Mouse (Mus musculus): ENCODE measurements at regions not wholly inside any gene's neighbourhood (a gene's known extent, or its start where the extent isn't known, plus 50 kb on each side); places are given as distances from the start of the nearest gene placed in this dataset.

DNA sequence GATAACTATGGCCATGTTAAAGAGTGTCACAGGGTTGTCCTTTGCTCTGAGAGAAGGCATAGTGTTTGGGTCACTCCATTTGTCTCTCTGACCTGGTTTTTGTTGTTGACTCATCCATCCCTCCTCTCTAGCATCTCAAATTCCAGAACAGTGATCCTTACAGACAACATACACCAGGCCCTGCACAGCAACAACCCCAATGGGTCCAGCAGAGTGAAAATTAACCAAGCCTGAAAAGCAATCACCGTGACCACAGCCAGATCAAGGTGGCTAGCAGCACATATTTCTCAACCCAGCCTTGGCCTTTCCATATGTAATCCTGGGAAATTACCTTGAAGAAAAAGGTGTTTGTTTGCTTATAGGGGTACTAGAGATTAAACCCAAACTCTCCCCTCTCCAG is 162.0 kb upstream of the Plekha5 start:
- no peaks in the 10 kb centered on the region for H3K27me3 ChIP-seq (replicated peaks)
- 94% methylated on average over 1 of the region's 1 CpGs for WGBS
- H3K4me1 ChIP-seq: no peaks in the 10 kb centered on the region
- H3K4me3 ChIP-seq: no peak overlapping the region
- no peaks in the 10 kb centered on the region for H3K36me3 ChIP-seq (replicated peaks)
- H3K4me2 ChIP-seq: no peak overlapping the region
- no peak overlapping the region for H3K27ac ChIP-seq
- no peaks in the 10 kb centered on the region for H3K9me3 ChIP-seq
- no peak for ATAC-seq (replicated peaks)
- no peak overlapping the region for H3K9ac ChIP-seq

DNA sequence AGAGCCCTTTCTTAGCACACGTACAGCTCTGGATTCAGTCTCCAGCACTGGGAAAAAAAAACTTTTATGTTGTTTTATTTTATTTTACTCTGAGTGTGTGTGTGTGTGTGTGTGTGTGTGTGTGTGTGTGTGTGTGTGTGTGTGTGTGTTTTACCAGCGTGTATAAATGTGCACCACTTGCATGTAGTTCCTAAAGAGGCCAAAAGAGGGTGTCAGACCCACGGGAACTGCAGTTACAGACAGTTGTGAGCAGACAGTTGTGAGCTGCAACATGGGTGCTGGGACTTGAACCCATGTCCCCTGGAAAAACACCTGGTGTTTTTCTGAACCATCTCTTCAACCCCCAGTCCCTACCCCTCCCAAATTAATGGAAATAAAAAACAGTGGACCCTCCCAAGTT is 165.1 kb upstream of the Plekha5 start:
- no peaks in the 10 kb centered on the region for H3K4me1 ChIP-seq
- no peak overlapping the region for H3K27ac ChIP-seq
- ATAC-seq (replicated peaks): no peak
- no peak overlapping the region for H3K4me3 ChIP-seq
- H3K9me3 ChIP-seq: no peaks in the 10 kb centered on the region
- WGBS: 88% methylated on average over 3 of the region's 3 CpGs
- no peak overlapping the region for H3K9ac ChIP-seq
- H3K4me2 ChIP-seq: no peak overlapping the region
- no peaks in the 10 kb centered on the region for H3K36me3 ChIP-seq (replicated peaks)
- no peaks in the 10 kb centered on the region for H3K27me3 ChIP-seq (replicated peaks)

DNA sequence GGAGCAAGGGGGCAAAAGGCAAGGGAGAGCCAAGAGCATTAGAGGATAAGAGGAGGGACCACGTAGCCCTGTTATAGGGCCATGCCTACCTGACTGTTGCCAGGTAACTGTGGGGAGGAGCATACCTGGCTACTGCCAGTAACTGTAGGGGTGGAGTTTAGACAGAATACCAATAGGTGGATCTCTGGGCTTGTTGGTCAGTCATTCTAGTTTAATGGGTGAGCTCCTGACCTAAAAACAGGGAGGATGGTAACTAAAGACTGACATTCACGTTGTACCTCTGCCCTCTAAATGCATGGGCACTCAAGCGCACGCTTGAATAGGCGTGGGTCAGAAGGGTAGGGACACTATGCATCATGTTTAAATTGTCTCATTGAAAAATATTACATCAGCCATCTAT is 165.8 kb upstream of the Plekha5 start:
- H3K27me3 ChIP-seq (replicated peaks): no peaks in the 10 kb centered on the region
- no peaks in the 10 kb centered on the region for H3K36me3 ChIP-seq (replicated peaks)
- no peak overlapping the region for H3K4me2 ChIP-seq
- H3K9ac ChIP-seq: no peak overlapping the region
- H3K4me3 ChIP-seq: no peak overlapping the region
- H3K4me1 ChIP-seq: no peaks in the 10 kb centered on the region
- no peak for ATAC-seq (replicated peaks)
- H3K9me3 ChIP-seq: no peaks in the 10 kb centered on the region
- WGBS: 79% methylated on average over 5 of the region's 5 CpGs
- H3K27ac ChIP-seq: no peak overlapping the region

GRCm38 (mm10) chr6:140251527-140251926 is 172.3 kb upstream of the Plekha5 start:
- no peak overlapping the region for H3K4me2 ChIP-seq
- 83% methylated on average over 4 of the region's 4 CpGs for WGBS

GRCm38 (mm10) chr6:140243411-140244151 is 180.3 kb upstream of the Plekha5 start:
- Histone ChIP-seq H3K27ac (no peak overlapping the region), H3K4me2 (no peak overlapping the region), H3K27me3 (replicated peaks) (no peaks in the 10 kb centered on the region), H3K4me1 (peaks cover 4% of the 10 kb centered on the region; the same call in 1 of the 2 replicates), H3K9ac (no peak overlapping the region), H3K36me3 (replicated peaks) (no peaks in the 10 kb centered on the region), H3K4me3 (no peak overlapping the region), H3K9me3 (no peaks in the 10 kb centered on the region)
- WGBS: 18% methylated on average over 8 of the region's 8 CpGs
- ATAC-seq (replicated peaks): peak; percentile 39; the same call in 1 of the 2 replicates

More at GRCm38 (mm10) chr6:140251527-140251926, 172.3 kb upstream of the Plekha5 start:
- H3K9me3 ChIP-seq: no peaks in the 10 kb centered on the region
- H3K4me1 ChIP-seq: no peaks in the 10 kb centered on the region
- no peaks in the 10 kb centered on the region for H3K36me3 ChIP-seq (replicated peaks)
- H3K4me3 ChIP-seq: no peak overlapping the region
- no peaks in the 10 kb centered on the region for H3K27me3 ChIP-seq (replicated peaks)
- no peak for ATAC-seq (replicated peaks)
- H3K27ac ChIP-seq: no peak overlapping the region
- H3K9ac ChIP-seq: no peak overlapping the region

DNA sequence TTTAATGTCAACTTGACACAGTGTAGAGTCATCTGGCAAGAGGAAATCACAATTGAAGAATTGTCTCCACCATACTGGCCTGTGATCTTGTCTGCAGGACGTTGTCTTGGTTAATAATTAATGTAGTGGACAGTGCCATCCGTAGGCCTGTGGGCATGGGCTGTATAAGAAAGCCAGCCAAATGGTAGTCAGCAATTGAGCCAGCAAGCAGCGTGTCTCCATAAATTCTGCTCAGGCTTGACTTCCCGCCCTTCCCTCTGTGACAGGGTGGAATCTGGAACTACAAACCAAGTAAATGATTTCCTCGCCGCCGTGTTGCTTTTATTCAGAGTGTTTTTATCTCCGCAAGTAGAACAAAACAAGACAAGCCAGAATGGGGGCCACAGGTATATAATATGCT is 184.5 kb upstream of the Plekha5 start:
- H3K4me3 ChIP-seq: no peak overlapping the region
- H3K9ac ChIP-seq: no peak overlapping the region
- no peak overlapping the region for H3K4me2 ChIP-seq
- H3K27me3 ChIP-seq (replicated peaks): no peaks in the 10 kb centered on the region
- H3K9me3 ChIP-seq: no peaks in the 10 kb centered on the region
- peaks cover 4% of the 10 kb centered on the region; the same call in 1 of the 2 replicates for H3K4me1 ChIP-seq
- ATAC-seq (replicated peaks): no peak
- no peak overlapping the region for H3K27ac ChIP-seq
- WGBS: 87% methylated on average over 8 of the region's 8 CpGs
- H3K36me3 ChIP-seq (replicated peaks): no peaks in the 10 kb centered on the region

DNA sequence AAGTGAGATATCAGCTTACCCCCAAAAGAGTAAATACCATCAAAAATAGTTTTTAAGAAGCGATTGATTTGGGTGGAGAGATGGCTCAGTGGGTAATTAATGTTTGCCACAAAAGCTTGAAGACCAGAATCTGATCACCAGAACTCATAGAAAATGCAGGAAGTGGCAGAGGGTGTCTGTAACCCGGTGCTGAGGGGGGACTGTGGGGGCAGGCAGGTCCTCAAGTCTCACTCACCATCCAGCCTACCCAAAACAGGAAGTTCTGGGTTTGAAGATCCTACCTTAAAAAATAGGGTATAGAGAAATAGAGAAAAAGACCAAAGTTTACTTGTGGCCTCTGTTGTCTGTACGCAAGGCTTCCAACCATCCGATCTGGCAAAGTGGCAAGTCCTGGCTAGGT is 190.3 kb upstream of the Plcz1 start:
- no peaks in the 10 kb centered on the region for H3K27me3 ChIP-seq (replicated peaks)
- H3K9ac ChIP-seq: no peak overlapping the region
- 89% methylated on average over 4 of the region's 4 CpGs for WGBS
- no peak for ATAC-seq (replicated peaks)
- peaks cover 8% of the 10 kb centered on the region; the same call in 1 of the 2 replicates for H3K4me1 ChIP-seq
- no peak overlapping the region for H3K4me3 ChIP-seq
- no peak overlapping the region for H3K27ac ChIP-seq
- H3K4me2 ChIP-seq: no peak overlapping the region
- H3K36me3 ChIP-seq (replicated peaks): no peaks in the 10 kb centered on the region
- no peaks in the 10 kb centered on the region for H3K9me3 ChIP-seq

- H3K36me3 ChIP-seq (replicated peaks): no peaks in the 10 kb centered on the region
- peak overlapping the region; percentile 53 for H3K27ac ChIP-seq
- no peak overlapping the region for H3K4me2 ChIP-seq
- no peaks in the 10 kb centered on the region for H3K9me3 ChIP-seq
- H3K4me3 ChIP-seq: no peak overlapping the region
- ATAC-seq (replicated peaks): no peak; the same call in 1 of the 2 replicates
- H3K9ac ChIP-seq: no peak overlapping the region
- peaks cover 8% of the 10 kb centered on the region; the same call in 1 of the 2 replicates for H3K4me1 ChIP-seq
- no peaks in the 10 kb centered on the region for H3K27me3 ChIP-seq (replicated peaks)
- WGBS: 53% methylated on average over 9 of the region's 9 CpGs
Observed at GRCm38 (mm10) chr6:140229295-140229694, 188.0 kb upstream of the Plcz1 start.

GRCm38 (mm10) chr6:140228741-140229140 is 187.5 kb upstream of the Plcz1 start:
- Histone ChIP-seq H3K9ac (no peak overlapping the region), H3K4me1 (peaks cover 8% of the 10 kb centered on the region; the same call in 1 of the 2 replicates), H3K4me3 (no peak overlapping the region), H3K27ac (0 out of 2 replicates have a peak overlapping the region, but pooled peaks have one; percentile 1), H3K36me3 (replicated peaks) (no peaks in the 10 kb centered on the region), H3K9me3 (no peaks in the 10 kb centered on the region), H3K4me2 (no peak overlapping the region), H3K27me3 (replicated peaks) (no peaks in the 10 kb centered on the region)
- 46% methylated on average over 7 of the region's 7 CpGs for WGBS
- ATAC-seq (replicated peaks): peak; percentile 70; the same call in 1 of the 2 replicates

DNA sequence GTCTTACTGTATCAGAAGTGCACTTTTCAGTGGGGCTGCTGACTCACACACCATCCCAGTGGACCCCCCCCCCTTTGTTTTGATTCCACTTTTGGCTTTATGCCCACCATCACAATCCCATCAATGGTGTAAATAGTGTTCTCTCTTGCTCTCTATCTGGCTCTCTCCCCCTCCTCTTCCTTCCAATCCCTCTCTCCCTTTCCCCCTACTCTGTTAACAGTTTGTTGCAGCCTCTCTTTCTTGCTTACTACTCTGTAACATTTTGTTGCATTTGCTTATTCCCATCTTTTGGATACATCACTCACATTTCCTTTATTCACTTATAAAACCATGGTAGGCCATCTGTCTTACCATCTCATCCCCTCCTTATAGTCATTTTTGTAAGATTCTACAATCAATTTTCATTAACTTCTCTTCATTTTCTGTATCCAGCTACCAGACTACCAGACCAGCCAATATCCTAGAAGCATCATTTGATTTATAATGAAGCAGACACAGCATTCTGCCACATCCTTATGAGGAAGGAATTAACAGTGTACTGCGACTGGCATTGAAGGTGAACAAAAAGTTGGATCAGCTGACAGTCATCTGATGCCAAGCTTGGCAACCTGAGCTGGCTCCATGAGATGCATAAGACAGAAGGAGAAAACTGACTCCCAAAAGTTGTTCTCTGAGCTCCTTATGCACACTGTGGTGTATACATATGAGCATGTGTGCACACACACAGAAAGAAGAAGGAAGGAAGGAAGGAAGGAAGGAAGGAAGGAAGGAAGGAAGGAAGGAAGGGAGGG is 181.5 kb upstream of the Plcz1 start:
- Histone ChIP-seq H3K9me3 (no peaks in the 10 kb centered on the region), H3K4me2 (no peak overlapping the region), H3K36me3 (replicated peaks) (no peaks in the 10 kb centered on the region), H3K27ac (no peak overlapping the region), H3K4me1 (no peaks in the 10 kb centered on the region), H3K27me3 (replicated peaks) (no peaks in the 10 kb centered on the region), H3K4me3 (no peak overlapping the region), H3K9ac (no peak overlapping the region)
- 0 out of 2 replicates have a peak, but pooled peaks have one; percentile 11 for ATAC-seq (replicated peaks)
- 68% methylated on average over 1 of the region's 1 CpGs for WGBS

- Histone ChIP-seq H3K9me3 (no peaks in the 10 kb centered on the region), H3K27ac (no peak overlapping the region), H3K9ac (no peak overlapping the region), H3K4me1 (no peaks in the 10 kb centered on the region), H3K4me3 (no peak overlapping the region), H3K4me2 (no peak overlapping the region), H3K27me3 (replicated peaks) (no peaks in the 10 kb centered on the region), H3K36me3 (replicated peaks) (no peaks in the 10 kb centered on the region)
- WGBS: 76% methylated on average over 5 of the region's 5 CpGs
- no peak; the same call in 1 of the 2 replicates for ATAC-seq (replicated peaks)
Observed at GRCm38 (mm10) chr6:140221653-140222272, 180.5 kb upstream of the Plcz1 start.

DNA sequence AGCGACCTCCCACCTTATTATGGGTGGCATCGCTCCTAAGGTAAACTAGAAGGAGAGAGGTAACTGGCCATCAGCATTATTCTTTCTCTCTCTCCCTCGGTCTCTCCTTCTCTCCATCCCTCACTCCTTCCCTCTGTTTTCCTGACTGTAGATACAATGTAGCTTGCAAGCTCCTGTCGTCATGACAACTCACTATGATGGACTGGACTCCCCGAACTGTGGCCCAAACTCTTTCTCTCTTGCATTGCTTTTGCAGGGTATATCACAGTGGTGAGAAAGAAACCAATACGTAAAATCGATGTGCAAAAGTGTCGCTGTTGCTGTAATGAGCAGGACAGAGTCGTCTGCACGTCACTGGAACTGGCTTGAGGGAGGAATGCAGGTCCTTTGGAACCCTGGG is 177.5 kb upstream of the Plcz1 start:
- no peak overlapping the region for H3K9ac ChIP-seq
- H3K9me3 ChIP-seq: no peaks in the 10 kb centered on the region
- 0 out of 2 replicates have a peak, but pooled peaks have one; percentile 54 for ATAC-seq (replicated peaks)
- no peak overlapping the region for H3K4me2 ChIP-seq
- H3K27me3 ChIP-seq (replicated peaks): no peaks in the 10 kb centered on the region
- WGBS: 84% methylated on average over 10 of the region's 10 CpGs
- H3K27ac ChIP-seq: no peak overlapping the region
- H3K36me3 ChIP-seq (replicated peaks): no peaks in the 10 kb centered on the region
- no peak overlapping the region for H3K4me3 ChIP-seq
- no peaks in the 10 kb centered on the region for H3K4me1 ChIP-seq

Data from midbrain, embryonic 15.5 days (tissue).